Mouse (Mus musculus) cerebellum, postnatal 14 days (tissue): Measurements from ENCODE around the gene Nob1.

ENCODE experiments used
- DNase-seq, 2 experiments: peaks; one replicate each; pipeline ENCODE4 v3.0.0; 2021; ENCODE audit warnings: mixed read lengths in 2 of 2

Gene Nob1

GRCm38 (mm10) chr8:107424597-107425229 lies at the start of gene Nob1:
Nob1 (minus strand) TSS chr8:107425051.
- peak; percentile 98 to 99 for DNase-seq

- no peak for DNase-seq
These were observed 48.5 kb upstream of the Nob1 start for GRCm38 (mm10) chr8:107473369-107473768.

- DNase-seq: no peak
These were observed 47.7 kb upstream of the Nob1 start for GRCm38 (mm10) chr8:107472403-107473100.

GRCm38 (mm10) chr8:107470302-107470701 lies 45.5 kb upstream of the Nob1 start:
- DNase-seq: no peak

- DNase-seq: no peak
These were observed 44.0 kb upstream of the Nob1 start for GRCm38 (mm10) chr8:107468811-107469302.

GRCm38 (mm10) chr8:107466642-107467041 lies 41.8 kb upstream of the Nob1 start:
- DNase-seq: no peak

GRCm38 (mm10) chr8:107465332-107465990 lies 40.6 kb upstream of the Nob1 start:
- DNase-seq: no peak

GRCm38 (mm10) chr8:107462423-107462822 lies 37.6 kb upstream of the Nob1 start:
- DNase-seq: no peak

- DNase-seq: no peak
These were observed 33.4 kb upstream of the Nob1 start for GRCm38 (mm10) chr8:107458281-107458680.

- no peak for DNase-seq
These were observed 32.9 kb upstream of the Nob1 start for GRCm38 (mm10) chr8:107457725-107458124.

GRCm38 (mm10) chr8:107455268-107455667 lies 30.4 kb upstream of the Nob1 start:
- DNase-seq: peak; percentile 56 to 59

- no peak for DNase-seq
These were observed 28.5 kb upstream of the Nob1 start for GRCm38 (mm10) chr8:107453386-107453785.

- DNase-seq: no peak
These were observed 26.7 kb upstream of the Nob1 start for GRCm38 (mm10) chr8:107451414-107452066.

- DNase-seq: no peak
These were observed 24.8 kb upstream of the Nob1 start for GRCm38 (mm10) chr8:107449655-107450054.

GRCm38 (mm10) chr8:107449130-107449529 lies 24.3 kb upstream of the Nob1 start:
- DNase-seq: no peak

GRCm38 (mm10) chr8:107448382-107448889 lies 23.6 kb upstream of the Nob1 start:
- no peak for DNase-seq

GRCm38 (mm10) chr8:107447713-107448112 lies 22.9 kb upstream of the Nob1 start:
- DNase-seq: no peak

GRCm38 (mm10) chr8:107444626-107445025 lies 19.8 kb upstream of the Nob1 start:
- no peak for DNase-seq

GRCm38 (mm10) chr8:107439880-107440625 lies 15.2 kb upstream of the Nob1 start:
- DNase-seq: no peak

- DNase-seq: no peak
These were observed 12.9 kb upstream of the Nob1 start for GRCm38 (mm10) chr8:107437711-107438110.

GRCm38 (mm10) chr8:107436841-107437421 lies 12.1 kb upstream of the Nob1 start:
- DNase-seq: no peak
